Mouse (Mus musculus) right cerebral cortex, postnatal 10 days (tissue): ENCODE data around the gene Cacna2d4.

ENCODE experiments used
- DNase-seq, 2 experiments: peaks; one replicate each; pipeline ENCODE4 v3.0.0; 2021; ENCODE audit warnings: low spot score in 2 of 2

The Cacna2d4 gene

DNA sequence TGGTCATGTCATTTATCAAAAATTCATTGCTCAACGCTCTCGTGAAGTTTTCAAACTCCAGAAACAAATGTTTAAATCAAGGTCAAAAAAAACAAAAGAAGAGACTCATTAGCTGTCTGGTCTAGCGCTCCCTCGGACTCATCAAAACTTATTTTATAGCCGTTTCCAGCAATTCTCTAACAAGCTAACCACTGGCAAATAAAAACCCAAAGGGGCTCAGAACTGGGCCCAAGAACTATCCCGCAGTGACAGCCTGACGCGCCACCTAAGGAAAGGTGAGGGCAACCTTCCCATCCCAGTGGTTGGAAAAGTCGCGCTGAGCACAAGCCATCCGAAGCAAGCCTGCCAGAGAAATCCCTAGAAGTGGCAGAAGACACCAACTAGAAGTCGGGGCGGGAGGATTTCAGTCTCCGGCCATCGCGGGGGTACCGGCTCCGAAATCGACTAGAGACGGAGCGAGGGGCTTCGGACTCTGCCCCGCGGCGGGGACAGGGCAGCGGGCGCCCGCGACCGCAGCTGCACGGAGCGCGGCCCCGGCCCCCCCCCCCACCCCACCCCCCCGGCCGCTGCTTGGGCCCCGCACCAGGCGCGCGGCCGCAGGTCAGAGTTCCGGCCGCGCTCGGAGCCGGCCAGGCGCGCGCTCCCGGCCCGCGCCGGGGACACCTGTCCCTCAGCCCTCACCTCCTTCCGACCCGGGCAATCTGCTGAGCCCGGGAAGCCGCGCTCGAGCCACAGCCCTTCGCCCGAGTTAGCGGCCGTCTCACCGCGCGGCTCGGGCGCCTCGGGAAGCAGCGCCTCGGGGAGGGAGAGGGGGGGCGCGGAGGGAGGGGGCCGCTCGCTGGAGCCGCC, 151.7 kb downstream of the Cacna2d4 start:
- peak; percentile 37 to 47 for DNase-seq

DNA sequence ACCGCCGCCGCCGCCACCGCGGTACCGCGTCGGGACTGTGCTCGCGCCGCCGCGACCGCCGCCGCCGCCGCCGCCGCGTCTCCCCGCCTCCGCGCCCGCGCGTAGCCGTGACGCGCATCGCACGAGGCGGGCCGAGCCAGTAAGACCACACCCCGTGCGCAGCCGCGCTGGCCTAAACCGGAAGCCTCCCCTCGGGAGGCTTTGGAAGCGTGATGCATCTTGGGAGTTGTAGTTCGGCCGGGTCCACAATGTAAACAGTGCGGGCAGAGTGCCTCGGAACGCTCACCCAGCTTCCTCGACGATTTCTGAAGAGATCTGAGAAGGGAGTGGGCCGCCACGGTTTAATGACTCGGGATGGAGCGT, 152.3 kb downstream of the Cacna2d4 start:
- peak; percentile 98 for DNase-seq

DNA sequence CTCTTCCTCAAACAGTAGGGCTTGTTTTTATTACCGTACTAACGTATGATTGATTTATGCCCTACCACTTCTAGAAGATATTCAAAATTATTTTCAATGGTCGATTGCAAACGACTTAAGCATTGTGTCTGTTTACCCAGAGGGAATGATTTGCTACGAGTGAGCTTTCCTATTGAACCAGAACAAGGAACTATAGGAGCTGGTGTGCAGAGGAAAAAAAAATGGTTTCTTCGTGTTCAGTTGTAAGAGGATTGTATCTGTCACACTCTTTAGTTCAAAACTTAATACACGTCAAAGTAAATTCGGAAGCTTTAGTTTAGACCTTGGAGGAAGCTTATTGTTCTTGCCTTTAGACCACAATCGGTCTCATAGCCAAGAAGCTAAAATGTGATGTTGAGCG, 152.8 kb downstream of the Cacna2d4 start:
- DNase-seq: no peak

DNA sequence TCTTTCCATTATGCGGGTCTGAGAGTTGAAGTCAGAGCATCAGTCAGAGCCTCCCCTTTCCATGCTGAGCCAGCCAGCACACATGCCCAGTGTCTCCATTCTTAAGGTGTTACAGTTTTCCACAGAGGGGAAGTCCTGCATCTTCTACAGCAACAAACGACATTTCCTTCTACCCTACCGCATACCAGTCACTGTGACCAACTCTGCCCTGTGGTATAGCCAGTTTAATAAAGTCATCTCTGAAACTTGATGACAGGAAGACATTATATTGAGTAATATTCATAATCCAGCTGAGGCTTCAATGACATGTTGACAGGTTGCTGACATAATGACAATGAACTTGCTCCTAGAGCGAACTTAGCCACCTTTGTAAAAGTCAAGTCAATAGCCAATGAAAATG, 154.4 kb downstream of the Cacna2d4 start:
- no peak for DNase-seq

DNA sequence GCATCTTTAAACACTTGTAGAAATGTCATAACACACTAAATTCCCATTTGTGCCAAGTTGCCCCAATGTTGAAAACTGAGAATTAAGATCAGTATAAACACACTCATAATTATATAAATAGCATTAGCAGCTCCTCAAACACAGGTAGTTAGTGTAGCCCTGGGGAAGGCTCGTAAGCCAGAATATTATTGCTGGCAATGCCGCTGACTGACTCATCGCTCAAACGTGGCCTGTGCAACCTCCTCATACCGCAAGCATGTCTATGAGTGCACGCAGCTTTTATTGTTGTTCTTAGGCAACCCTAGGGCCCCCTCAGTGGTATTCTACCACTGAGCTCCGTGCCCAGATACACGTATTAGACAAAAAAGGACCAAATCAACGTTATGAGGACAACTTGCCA, 156.5 kb downstream of the Cacna2d4 start:
- DNase-seq: no peak

DNA sequence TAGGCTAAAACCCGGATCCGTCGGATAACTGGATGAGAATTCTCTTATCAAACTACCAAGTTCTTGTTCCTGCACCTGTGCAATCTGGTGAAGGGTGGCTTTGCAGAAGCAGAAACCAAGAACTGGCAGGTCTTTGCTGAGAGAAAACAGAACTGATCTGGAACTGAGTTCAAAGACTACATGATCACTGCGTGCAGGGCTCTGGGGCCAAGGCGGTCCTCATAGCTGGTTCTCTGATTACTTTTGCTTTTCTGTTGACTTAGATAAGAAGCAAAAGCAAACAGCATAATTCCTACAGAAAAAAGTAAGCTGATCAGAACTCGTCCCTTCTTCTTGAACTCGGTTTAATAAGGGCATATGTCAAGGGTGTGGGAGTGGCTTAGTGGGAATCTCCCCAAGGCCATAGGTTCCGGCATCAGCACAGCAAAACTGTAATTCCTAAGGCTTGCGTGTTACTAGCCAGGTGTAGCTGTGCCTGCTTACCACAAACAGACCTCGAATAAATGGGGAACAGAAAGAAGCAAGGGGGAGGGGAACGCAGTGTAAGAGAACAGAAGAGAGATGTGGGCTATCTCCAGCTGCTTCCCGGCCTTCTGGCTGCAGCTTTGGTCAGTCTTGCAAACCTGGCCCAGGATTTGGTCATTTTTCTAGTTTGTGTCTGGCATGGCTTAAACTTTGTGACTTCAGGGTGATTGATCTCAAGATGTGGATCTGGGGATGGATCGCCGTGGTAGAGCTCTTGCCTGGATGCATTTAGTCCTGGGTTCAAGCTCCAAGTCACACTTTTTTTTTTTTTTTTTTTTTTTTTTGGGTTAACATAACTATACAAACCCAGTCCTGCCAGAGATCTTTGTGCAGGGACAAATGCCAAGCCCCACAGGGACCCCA, 159.3 kb downstream of the Cacna2d4 start:
- DNase-seq: no peak

DNA sequence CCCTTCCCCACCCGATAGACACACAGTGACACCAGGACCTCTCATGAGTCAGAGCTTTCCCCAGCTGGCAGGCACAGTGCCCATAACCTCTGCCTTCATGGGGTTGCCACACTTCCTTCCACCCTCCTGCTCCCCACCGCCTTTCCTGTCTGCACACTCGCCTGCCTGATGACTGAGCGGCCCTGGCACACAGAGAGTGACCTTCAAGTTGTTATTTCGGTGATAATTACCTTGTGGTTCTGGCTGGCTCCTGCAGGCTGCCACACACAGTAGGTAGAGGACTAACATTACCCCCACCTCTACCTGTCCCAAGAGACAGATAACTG, 159.9 kb downstream of the Cacna2d4 start:
- peak; percentile 47 to 57 for DNase-seq

DNA sequence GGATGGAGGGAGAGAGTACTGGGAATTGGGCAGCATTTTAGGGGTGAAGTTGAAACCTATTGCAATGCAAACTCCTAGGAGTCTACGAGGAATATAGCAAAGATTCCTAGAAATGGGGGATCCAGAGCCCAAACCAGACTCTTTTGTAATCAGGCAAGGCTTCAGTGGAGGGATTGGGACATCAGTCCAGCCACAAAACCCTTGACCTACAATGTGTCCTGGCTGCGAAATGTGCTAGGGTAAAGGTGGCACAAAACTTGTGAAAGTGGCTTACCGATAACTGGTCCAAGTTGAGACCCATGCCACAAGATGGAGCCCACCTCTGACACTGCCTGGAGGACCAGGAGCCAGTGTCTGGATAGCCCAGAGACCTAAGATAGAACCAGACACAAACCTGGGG, 163.0 kb downstream of the Cacna2d4 start:
- no peak for DNase-seq

DNA sequence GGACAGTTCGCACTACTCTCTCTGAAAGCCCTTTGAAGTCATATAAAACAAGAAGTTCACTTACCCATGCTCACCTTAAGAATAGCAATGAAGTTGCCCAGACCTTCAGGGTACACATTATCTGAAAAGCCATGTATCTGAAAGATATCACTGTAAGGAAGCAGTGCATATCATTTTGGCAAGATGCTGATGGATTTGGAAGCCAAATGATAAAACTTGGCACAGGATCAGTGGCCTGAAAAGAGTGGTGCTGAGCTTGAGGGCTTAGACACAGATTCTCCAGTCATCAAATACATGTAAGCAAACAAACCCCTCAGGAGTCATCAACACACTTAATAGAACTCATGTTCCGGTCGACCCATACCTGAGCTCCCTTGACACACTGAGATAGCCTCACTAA, 164.3 kb downstream of the Cacna2d4 start:
- DNase-seq: no peak

DNA sequence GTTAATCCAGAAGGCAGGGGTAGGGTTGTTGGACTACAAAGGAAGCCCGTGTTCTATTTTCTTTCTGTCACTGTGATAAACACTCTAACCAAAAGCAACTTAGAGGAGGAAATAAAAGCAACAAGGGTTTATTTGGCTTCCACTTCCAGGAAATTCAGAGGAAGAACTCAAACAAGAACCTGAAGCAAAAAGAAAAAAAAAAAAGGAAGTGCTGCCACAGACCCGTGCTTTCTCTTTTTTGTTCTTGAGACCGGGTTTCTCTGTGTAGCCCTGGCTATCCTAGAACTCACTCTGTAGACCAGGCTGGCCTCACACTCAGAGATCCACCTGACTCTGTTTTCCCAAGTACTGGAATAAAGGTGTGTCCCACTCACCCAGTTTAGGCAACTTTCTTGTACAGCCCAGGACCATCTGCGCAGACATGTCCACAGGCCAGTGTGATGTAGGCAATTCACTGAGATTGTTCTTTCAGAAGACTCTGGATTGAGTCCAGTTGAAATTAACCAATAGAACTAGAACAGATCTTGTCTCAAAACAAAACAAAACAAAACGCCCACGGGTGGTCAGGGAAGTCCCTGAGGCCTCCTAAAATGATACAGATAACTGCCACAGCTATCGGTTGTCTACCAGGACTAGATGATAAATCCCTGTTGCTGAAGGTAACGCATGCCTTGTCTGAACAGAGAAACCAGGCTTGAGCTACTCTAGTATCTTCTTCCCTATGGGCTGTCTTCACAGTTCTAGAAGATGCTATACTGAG, 165.4 kb downstream of the Cacna2d4 start:
- no peak for DNase-seq
